Mouse (Mus musculus) mouse embryonic stem cell (cell line): ENCODE data around the gene Gng10.

Source experiments
- in situ Hi-C, 2 experiments: fragments of 300-500 bp; cut with MboI; formaldehyde crosslinking; loops; 1 replicate in 1 of 2; 3 replicates in 1 of 2; pipeline ENCODE4 v1.14.3; 2019 to 2020; ENCODE audit warnings: low sequenced_read_pairs in 2 of 2, low pct_unique_long_range_greater_than_20kb in 1 of 2, mixed read lengths in 1 of 2; ENCODE audit not compliant: unreplicated experiment in 1 of 2

Gene Gng10

GRCm38 (mm10) chr4:59034918-59035785 lies at the start of gene Gng10:
TSS of gene Gng10 (plus strand) at chr4:59035088.
- in situ Hi-C loops: no loop called here

DNA sequence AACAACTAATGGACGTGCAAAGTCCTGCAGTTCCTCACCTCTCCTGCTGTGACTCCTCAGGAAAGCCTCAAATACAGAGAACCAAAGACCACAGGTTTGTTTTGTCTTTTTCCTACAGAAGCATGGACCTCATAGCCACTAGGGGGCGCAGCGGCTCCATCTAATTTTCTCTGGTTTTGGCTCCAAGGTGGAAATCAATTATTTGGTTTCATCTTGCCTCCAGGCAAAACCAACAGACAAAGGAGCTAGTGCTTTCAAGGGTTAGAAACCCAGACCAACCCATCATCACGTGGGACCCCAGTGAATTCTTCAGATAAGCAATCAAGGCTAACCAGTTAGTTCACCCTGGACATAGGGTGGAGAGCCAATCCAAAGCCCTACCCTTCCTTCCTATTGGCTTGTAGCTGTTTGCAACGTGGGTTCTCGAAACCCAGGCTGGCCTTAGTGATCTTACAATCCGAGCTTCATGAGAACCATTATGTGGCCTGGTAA lies 49.7 kb upstream of the Gng10 start:
- in situ Hi-C loops: no loop called here

- in situ Hi-C loops: no loop called here
Measured at GRCm38 (mm10) chr4:58986540-58987190, 48.2 kb upstream of the Gng10 start, which contains the start of gene Ptgr1. TSS of gene Ptgr1 (minus strand) at chr4:58987119.

DNA sequence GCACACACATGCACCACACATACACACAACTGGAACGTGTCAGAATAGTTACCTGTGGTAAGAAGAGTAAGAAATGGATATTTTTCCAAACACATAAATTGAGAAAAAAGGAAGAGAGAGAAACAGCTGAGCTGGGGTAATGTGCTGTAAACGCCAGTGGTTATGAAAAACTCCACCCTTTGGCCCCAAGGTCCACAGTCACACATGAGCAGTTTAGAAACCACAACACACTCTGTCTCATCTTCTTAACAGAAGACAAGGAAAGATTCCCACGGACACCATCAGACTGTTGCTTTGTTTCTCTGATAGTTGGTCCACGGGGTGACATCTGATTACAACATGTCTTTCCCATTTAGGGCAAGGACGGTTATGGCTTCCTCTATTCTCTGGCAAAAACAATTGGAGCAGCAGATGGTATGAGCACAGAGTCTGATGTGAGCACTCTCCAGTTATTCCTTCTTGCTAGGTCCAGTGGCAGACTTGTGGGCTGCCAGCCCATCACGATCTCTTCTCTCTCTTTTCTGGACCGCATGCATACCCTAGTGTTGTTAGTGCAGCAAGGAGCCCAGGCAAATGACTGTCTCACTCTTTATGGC lies 45.5 kb upstream of the Gng10 start:
- in situ Hi-C loops: no loop called here

- in situ Hi-C loops: no loop called here
Measured at GRCm38 (mm10) chr4:58990609-58991434, 44.1 kb upstream of the Gng10 start.

GRCm38 (mm10) chr4:58992195-58992594 lies 42.7 kb upstream of the Gng10 start:
- in situ Hi-C loops: no loop called here

- in situ Hi-C loops: no loop called here
Measured at GRCm38 (mm10) chr4:58994762-58995161, 40.1 kb upstream of the Gng10 start, which contains the start of gene Dnajc25. TSS of gene Dnajc25 (plus strand) at chr4:58995062.

DNA sequence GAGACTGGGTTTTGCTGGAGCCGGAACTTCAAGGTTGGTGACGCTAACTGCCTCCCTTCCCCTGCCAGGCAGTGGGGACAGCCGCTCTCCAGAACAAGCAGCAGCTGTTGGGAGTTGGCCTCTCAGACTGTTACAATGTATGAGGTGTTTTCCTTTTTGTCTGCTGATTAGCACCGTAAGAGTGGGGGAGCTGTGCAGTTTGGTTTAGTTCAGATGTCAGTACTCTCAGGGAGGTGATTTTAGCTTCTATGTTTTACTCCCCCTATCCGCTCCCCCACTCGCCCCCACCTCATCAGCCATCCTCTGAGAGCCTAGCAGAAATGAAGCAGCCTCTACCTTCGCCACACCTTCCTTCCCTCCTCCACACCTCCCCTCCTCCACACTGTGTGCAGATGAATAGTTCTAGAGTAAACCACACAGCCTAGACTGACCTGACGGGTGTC lies 39.6 kb upstream of the Gng10 start:
- in situ Hi-C loops: no loop called here

GRCm38 (mm10) chr4:58997081-58997480 lies 37.8 kb upstream of the Gng10 start:
- in situ Hi-C loops: no loop called here

DNA sequence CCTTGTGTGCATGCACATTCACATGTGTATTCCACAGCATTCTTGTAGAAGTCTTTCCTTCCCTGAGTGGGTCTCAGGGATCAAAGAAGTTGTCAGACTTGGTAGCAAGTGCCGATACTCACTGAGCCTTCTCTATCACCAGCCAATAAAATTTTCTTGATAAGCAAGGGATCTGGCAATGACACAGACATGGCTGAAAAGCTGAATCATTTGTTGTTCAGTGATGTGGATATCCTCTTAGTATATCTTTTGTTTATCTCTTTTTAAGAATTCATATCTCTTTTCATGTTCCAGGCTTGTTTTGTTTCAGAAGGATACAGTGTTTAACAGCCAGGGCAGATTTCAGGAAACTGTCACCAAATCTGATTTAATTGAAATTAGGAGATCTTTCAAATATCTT lies 36.2 kb upstream of the Gng10 start:
- in situ Hi-C loops: no loop called here

DNA sequence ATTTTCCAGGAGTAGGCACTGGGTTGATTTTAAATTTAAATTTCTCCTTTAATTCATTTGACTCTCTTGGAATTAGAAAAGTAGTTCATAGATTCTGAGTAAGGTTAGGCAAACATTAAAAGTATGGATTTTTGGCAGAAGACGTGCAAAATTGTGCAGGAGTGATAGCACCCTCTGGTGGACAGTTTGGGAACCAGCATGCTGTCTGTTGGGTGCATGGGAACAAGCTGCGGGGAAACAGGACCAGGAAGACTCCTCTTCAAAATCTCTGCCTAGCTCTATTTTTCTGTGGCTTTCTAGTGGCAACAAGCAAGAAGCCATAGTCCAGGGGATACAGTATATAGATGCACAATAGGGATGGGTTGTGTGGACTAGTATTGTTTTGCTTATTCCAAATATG lies 35.2 kb upstream of the Gng10 start:
- in situ Hi-C loops: no loop called here

- in situ Hi-C loops: no loop called here
Measured at GRCm38 (mm10) chr4:59000614-59001013, 34.3 kb upstream of the Gng10 start.

DNA sequence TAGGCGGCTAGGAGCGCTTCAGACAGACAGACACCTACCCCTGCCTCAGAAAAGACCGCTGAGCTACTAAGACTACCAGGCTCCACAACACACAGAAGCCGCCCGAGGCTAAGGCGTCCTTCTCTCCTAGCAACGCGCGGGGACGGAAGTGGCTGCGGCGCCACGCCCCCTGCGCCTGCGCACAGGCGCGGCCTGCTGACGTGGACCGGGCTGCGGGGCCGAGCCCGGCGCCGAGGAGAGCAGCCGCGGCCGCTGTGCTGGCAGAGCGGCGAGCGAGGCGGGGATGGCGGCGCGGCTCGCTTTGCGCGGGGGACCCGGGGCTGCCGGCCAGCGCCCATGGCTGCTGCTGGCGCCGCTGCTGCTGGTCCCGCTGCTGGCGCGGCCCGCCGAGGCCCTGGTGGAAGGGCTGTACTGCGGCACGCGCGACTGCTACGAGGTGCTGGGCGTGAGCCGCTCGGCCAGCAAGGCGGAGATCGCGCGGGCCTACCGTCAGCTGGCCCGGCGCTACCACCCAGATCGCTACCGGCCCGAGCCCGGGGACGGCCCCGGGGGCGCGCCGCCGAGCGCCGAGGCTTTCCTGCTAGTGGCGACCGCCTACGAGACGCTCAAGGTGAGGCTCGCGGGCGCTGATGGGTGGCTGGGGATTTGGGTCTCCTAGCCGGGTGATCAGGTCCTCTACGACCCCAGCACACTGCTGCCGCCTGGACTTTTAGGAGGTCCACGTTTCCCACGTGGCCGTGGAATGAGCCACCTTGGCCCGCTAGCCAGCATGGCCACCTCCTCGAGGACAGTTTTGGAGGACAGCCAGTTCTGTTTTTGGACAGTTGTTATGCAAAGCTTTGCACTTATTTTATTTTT lies 31.7 kb upstream of the Gng10 start, which contains the start of gene Gm20503:
Gene Gm20503 (plus strand): TSS at position 263 of the 858 bp plus-strand sequence.
- in situ Hi-C loops: no loop called here

- in situ Hi-C loops: no loop called here
Measured at GRCm38 (mm10) chr4:59003806-59004200, 31.1 kb upstream of the Gng10 start.

DNA sequence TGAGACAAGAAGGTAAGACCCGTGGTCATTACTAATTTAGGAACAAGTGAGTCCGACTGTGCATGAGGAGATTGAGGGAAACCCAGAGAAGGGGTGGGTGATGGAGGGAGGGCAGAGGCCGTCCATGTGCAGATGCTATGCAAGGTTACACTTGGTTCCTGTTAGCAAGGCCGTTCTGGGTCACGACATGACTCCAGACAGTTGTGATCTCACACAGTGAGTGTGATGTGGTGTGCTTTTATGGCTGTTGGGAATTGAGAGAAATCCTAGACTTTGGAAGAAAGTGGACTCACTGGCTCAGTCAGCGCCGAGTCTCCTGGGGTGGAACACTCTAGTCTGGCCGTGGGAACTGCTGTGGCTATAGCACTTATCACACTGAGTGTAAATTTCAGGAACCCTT lies 28.7 kb upstream of the Gng10 start:
- in situ Hi-C loops: no loop called here

- in situ Hi-C loops: no loop called here
Measured at GRCm38 (mm10) chr4:59007016-59007415, 27.9 kb upstream of the Gng10 start.

- in situ Hi-C loops: no loop called here
Measured at GRCm38 (mm10) chr4:59007974-59008373, 26.9 kb upstream of the Gng10 start.
